Mouse (Mus musculus) forebrain, embryonic 11.5 days (tissue): ENCODE results near the gene Plcb1. TPM values are rescaled to one million over a fixed set of nuclear protein-coding genes. Genes with fewer than 3 reads are reported as not detected.
A peak's percentile ranks its signal among the peaks of the same experiment; 100 is the strongest.

Experiments
- ATAC-seq: fragments of 200-750 bp; cut with Nextera tagmentation; replicated peaks from 2 replicates; pipeline ENCODE4 v1.8.0; 2017; ENCODE audit warnings: moderate TSS enrichment; ENCODE audit not compliant: low FRiP score
- DNase-seq: peaks from one replicate; pipeline ENCODE4 v3.0.0-alpha.2; 2017; ENCODE audit warnings: low spot score
- H3K27ac ChIP-seq: fragments of 300-500 bp; sonication (generic); 2 replicates; pipeline ENCODE4 v1.5.1; 2014; ENCODE audit warnings: low read depth, low read length
- H3K27me3 ChIP-seq: fragments of 300-500 bp; sonication (generic); 2 replicates; pipeline ENCODE4 v1.6.1; 2014; ENCODE audit warnings: mild to moderate bottlenecking, low read length, mixed read lengths; ENCODE audit not compliant: control insufficient read depth, insufficient read depth
- H3K36me3 ChIP-seq: fragments of 300-500 bp; sonication (generic); 2 replicates; pipeline ENCODE4 v1.6.1; 2014; ENCODE audit warnings: mild to moderate bottlenecking, low read length, moderate library complexity, mixed read lengths; ENCODE audit not compliant: control insufficient read depth, insufficient read depth
- H3K4me1 ChIP-seq: fragments of 300-500 bp; sonication (generic); replicated peaks from 2 replicates; pipeline ENCODE4 v1.6.1; 2014; ENCODE audit warnings: low read length, mixed read lengths; ENCODE audit not compliant: control insufficient read depth, insufficient read depth
- H3K4me2 ChIP-seq: fragments of 300-500 bp; sonication (generic); 2 replicates; pipeline ENCODE4 v1.6.1; 2014; ENCODE audit warnings: low read depth, mild to moderate bottlenecking, low read length, moderate library complexity, mixed read lengths; ENCODE audit not compliant: severe bottlenecking
- H3K4me3 ChIP-seq: fragments of 300-500 bp; sonication (generic); 2 replicates; pipeline ENCODE4 v1.5.1; 2014; ENCODE audit warnings: low read depth, low read length
- H3K9ac ChIP-seq: fragments of 300-500 bp; sonication (generic); 2 replicates; pipeline ENCODE4 v1.6.1; 2014; ENCODE audit warnings: low read length
- H3K9me3 ChIP-seq: fragments of 300-500 bp; sonication (generic); 2 replicates; pipeline ENCODE4 v1.6.1; 2016; ENCODE audit warnings: low read length, mixed read lengths; ENCODE audit not compliant: control insufficient read depth
- WGBS: fragments of 180-500 bp; shearing (Covaris S2); extraction: QIAGEN DNeasy Blood & Tissue Kit; methylation state at CpG from one replicate; pipeline ENCODE4 v1.1.7; 2014; 5-methylcytosine and 5-hydroxymethylcytosine counted together
- polyA plus RNA-seq: library from polyadenylated mRNA; unstranded; fragments of >200 nt; fragmentation: Nextera tagmentation; extraction: Ambion mirVana; gene quantifications from 2 replicates; pipeline ENCODE4 v1.2.1, GENCODE M21; 2014

The Plcb1 gene
- polyA plus RNA-seq, 1 experiment from 2014 or later = 12.8 TPM

- Histone ChIP-seq H3K9ac (no peak overlapping the region), H3K36me3 (no peaks in the 10 kb centered on the region), H3K9me3 (no peaks in the 10 kb centered on the region), H3K4me1 (no peaks in the 10 kb centered on the region), H3K4me2 (no peak overlapping the region), H3K27ac (no peak overlapping the region), H3K27me3 (no peaks in the 10 kb centered on the region), H3K4me3 (no peak overlapping the region)
- no peak for ATAC-seq
- no peak for DNase-seq
- WGBS = 86% methylated on average over 3 of the region's 3 CpGs
Measured at GRCm38 (mm10) chr2:135305186-135305585, 519.3 kb downstream of the Plcb1 start.

GRCm38 (mm10) chr2:135305736-135306471 is 520.0 kb downstream of the Plcb1 start:
- Histone ChIP-seq H3K36me3 (no peaks in the 10 kb centered on the region), H3K4me3 (no peak overlapping the region), H3K27ac (no peak overlapping the region), H3K9ac (no peak overlapping the region), H3K9me3 (no peaks in the 10 kb centered on the region), H3K4me1 (no peaks in the 10 kb centered on the region), H3K4me2 (no peak overlapping the region), H3K27me3 (no peaks in the 10 kb centered on the region)
- WGBS = 34% methylated on average over 7 of the region's 7 CpGs
- ATAC-seq (peak; percentile 57), DNase-seq (no peak)

GRCm38 (mm10) chr2:135306472-135306771 is 520.6 kb downstream of the Plcb1 start:
- Histone ChIP-seq H3K9ac (no peak overlapping the region), H3K27me3 (no peaks in the 10 kb centered on the region), H3K9me3 (no peaks in the 10 kb centered on the region), H3K4me2 (no peak overlapping the region), H3K27ac (no peak overlapping the region), H3K4me3 (no peak overlapping the region), H3K36me3 (no peaks in the 10 kb centered on the region), H3K4me1 (no peaks in the 10 kb centered on the region)
- peak; percentile 14; the same call in 1 of the 2 replicates for ATAC-seq
- WGBS = 21% methylated on average over 2 of the region's 2 CpGs
- DNase-seq = no peak

GRCm38 (mm10) chr2:135307787-135308186 is 521.9 kb downstream of the Plcb1 start:
- ATAC-seq (no peak), DNase-seq (no peak)
- H3K4me1 ChIP-seq = no peaks in the 10 kb centered on the region
- no peak overlapping the region for H3K4me3 ChIP-seq
- no peak overlapping the region for H3K9ac ChIP-seq
- H3K27ac ChIP-seq = no peak overlapping the region
- WGBS = 84% methylated on average over 4 of the region's 4 CpGs
- H3K9me3 ChIP-seq = no peaks in the 10 kb centered on the region
- H3K36me3 ChIP-seq = no peaks in the 10 kb centered on the region
- H3K27me3 ChIP-seq = no peaks in the 10 kb centered on the region
- no peak overlapping the region for H3K4me2 ChIP-seq

GRCm38 (mm10) chr2:135315980-135316379 is 530.1 kb downstream of the Plcb1 start:
- H3K4me1 ChIP-seq = no peaks in the 10 kb centered on the region
- ATAC-seq = no peak
- no peak for DNase-seq
- no peaks in the 10 kb centered on the region for H3K36me3 ChIP-seq
- H3K27ac ChIP-seq = no peak overlapping the region
- WGBS = 92% methylated on average over 3 of the region's 3 CpGs
- no peaks in the 10 kb centered on the region for H3K9me3 ChIP-seq
- H3K4me3 ChIP-seq = no peak overlapping the region
- no peak overlapping the region for H3K4me2 ChIP-seq
- no peak overlapping the region for H3K9ac ChIP-seq
- H3K27me3 ChIP-seq = no peaks in the 10 kb centered on the region

GRCm38 (mm10) chr2:135318136-135318535 is 532.3 kb downstream of the Plcb1 start:
- Histone ChIP-seq H3K9me3 (no peaks in the 10 kb centered on the region), H3K4me3 (no peak overlapping the region), H3K36me3 (no peaks in the 10 kb centered on the region), H3K27ac (no peak overlapping the region), H3K4me1 (no peaks in the 10 kb centered on the region), H3K4me2 (no peak overlapping the region), H3K9ac (no peak overlapping the region), H3K27me3 (no peaks in the 10 kb centered on the region)
- no peak for ATAC-seq
- 90% methylated on average over 1 of the region's 1 CpGs for WGBS
- no peak for DNase-seq

GRCm38 (mm10) chr2:135323276-135323954 is 537.5 kb downstream of the Plcb1 start:
- ATAC-seq (no peak; the same call in none of the 2 replicates), DNase-seq (no peak)
- 64% methylated on average over 7 of the region's 7 CpGs for WGBS
- no peak overlapping the region for H3K27ac ChIP-seq
- H3K4me2 ChIP-seq = peak overlapping the region; percentile 35
- H3K4me3 ChIP-seq = no peak overlapping the region
- no peaks in the 10 kb centered on the region for H3K27me3 ChIP-seq
- no peaks in the 10 kb centered on the region for H3K4me1 ChIP-seq
- H3K9me3 ChIP-seq = no peaks in the 10 kb centered on the region
- no peaks in the 10 kb centered on the region for H3K36me3 ChIP-seq
- H3K9ac ChIP-seq = no peak overlapping the region

- H3K27ac ChIP-seq = no peak overlapping the region
- H3K9me3 ChIP-seq = no peaks in the 10 kb centered on the region
- WGBS = 33% methylated on average over 4 of the region's 4 CpGs
- ATAC-seq (peak; percentile 88), DNase-seq (peak; percentile 88)
- H3K9ac ChIP-seq = no peak overlapping the region
- no peak overlapping the region for H3K4me3 ChIP-seq
- no peaks in the 10 kb centered on the region for H3K4me1 ChIP-seq
- H3K36me3 ChIP-seq = no peaks in the 10 kb centered on the region
- peak overlapping the region; percentile 35 for H3K4me2 ChIP-seq
- H3K27me3 ChIP-seq = no peaks in the 10 kb centered on the region
Measured at GRCm38 (mm10) chr2:135323955-135324302, 538.1 kb downstream of the Plcb1 start.

- Histone ChIP-seq H3K9me3 (no peaks in the 10 kb centered on the region), H3K4me2 (no peak overlapping the region), H3K4me1 (no peaks in the 10 kb centered on the region), H3K27me3 (no peaks in the 10 kb centered on the region), H3K36me3 (no peaks in the 10 kb centered on the region), H3K4me3 (no peak overlapping the region), H3K27ac (no peak overlapping the region), H3K9ac (no peak overlapping the region)
- DNase-seq (no peak), ATAC-seq (peak; percentile 72)
- WGBS = 8% methylated on average over 2 of the region's 2 CpGs
Measured at GRCm38 (mm10) chr2:135328756-135329155, 542.9 kb downstream of the Plcb1 start.
